Mouse (Mus musculus) midbrain, postnatal 0 days (tissue): ENCODE measurements around the gene Uts2b. TPM values are rescaled to one million over a fixed set of nuclear protein-coding genes. Genes with fewer than 3 reads are reported as not detected.

Source experiments
- ATAC-seq: fragments of 200-750 bp; cut with Nextera tagmentation; 2 replicates; pipeline ENCODE4 v1.8.0; 2017; ENCODE audit warnings: moderate number of reproducible peaks, mild to moderate bottlenecking, moderate TSS enrichment, moderate library complexity; ENCODE audit not compliant: low FRiP score
- DNase-seq: peaks from one replicate; pipeline ENCODE4 v3.0.0-alpha.2; 2015; ENCODE audit warnings: low spot score
- H3K27ac ChIP-seq: fragments of 300-500 bp; sonication (generic); 2 replicates; pipeline ENCODE4 v1.5.1; 2014; ENCODE audit warnings: low read depth, mild to moderate bottlenecking, low read length, mixed read lengths
- H3K27me3 ChIP-seq: fragments of 300-500 bp; sonication (generic); 2 replicates; pipeline ENCODE4 v1.6.1; 2014; ENCODE audit warnings: low read length, control low read depth, mixed read lengths; ENCODE audit not compliant: insufficient read depth
- H3K36me3 ChIP-seq: fragments of 300-500 bp; sonication (generic); 2 replicates; pipeline ENCODE4 v1.6.1; 2014; ENCODE audit warnings: low read length, control low read depth, mixed read lengths; ENCODE audit not compliant: insufficient read depth
- H3K4me1 ChIP-seq: fragments of 300-500 bp; sonication (generic); 2 replicates; pipeline ENCODE4 v1.6.1; 2014; ENCODE audit warnings: mild to moderate bottlenecking, control low read depth, antibody characterized with exemption, low read length, mixed read lengths; ENCODE audit not compliant: insufficient read depth
- H3K4me2 ChIP-seq: fragments of 300-500 bp; sonication (generic); 2 replicates; pipeline ENCODE4 v1.6.1; 2014; ENCODE audit warnings: low read depth, mild to moderate bottlenecking, low read length, mixed read lengths; ENCODE audit not compliant: poor library complexity, severe bottlenecking
- H3K4me3 ChIP-seq: fragments of 300-500 bp; sonication (generic); 2 replicates; pipeline ENCODE4 v1.5.1; 2014; ENCODE audit warnings: low read depth, mild to moderate bottlenecking, low read length, moderate library complexity
- H3K9ac ChIP-seq: fragments of 300-500 bp; sonication (generic); replicated peaks from 2 replicates; pipeline ENCODE4 v1.6.1; 2014; ENCODE audit warnings: mild to moderate bottlenecking, low read length, moderate library complexity, mixed read lengths; ENCODE audit not compliant: poor library complexity, severe bottlenecking
- H3K9me3 ChIP-seq: fragments of 300-500 bp; sonication (generic); 2 replicates; pipeline ENCODE4 v1.6.1; 2016; ENCODE audit warnings: low read length, control low read depth
- CTCF ChIP-seq: IDR thresholded peaks from 2 replicates; pipeline ENCODE4 v1.5.1; 2016; ENCODE audit warnings: antibody characterized with exemption, mild to moderate bottlenecking
- WGBS: fragments of 180-500 bp; shearing (Covaris S2); extraction: QIAGEN DNeasy Blood & Tissue Kit; methylation state at CpG from one replicate; pipeline ENCODE4 v1.1.7; 2014; 5-methylcytosine and 5-hydroxymethylcytosine counted together
- polyA plus RNA-seq: library from polyadenylated mRNA; unstranded; fragments of >200 nt; fragmentation: Nextera tagmentation; extraction: Ambion mirVana; gene quantifications from 2 replicates; pipeline ENCODE4 v1.2.1, GENCODE M21; 2015
- total RNA-seq: library from RNA; depleted of rRNA; stranded (reverse); fragments of >200 nt; gene quantifications from 2 replicates; pipeline ENCODE4 v1.2.3, GENCODE M21; 2014; rRNA removed

Uts2b gene
- total RNA-seq (0.33 and 1.5 TPM in 2 replicates), polyA plus RNA-seq (0.21 TPM in 1 of 2 replicates, not detected in the other)

DNA sequence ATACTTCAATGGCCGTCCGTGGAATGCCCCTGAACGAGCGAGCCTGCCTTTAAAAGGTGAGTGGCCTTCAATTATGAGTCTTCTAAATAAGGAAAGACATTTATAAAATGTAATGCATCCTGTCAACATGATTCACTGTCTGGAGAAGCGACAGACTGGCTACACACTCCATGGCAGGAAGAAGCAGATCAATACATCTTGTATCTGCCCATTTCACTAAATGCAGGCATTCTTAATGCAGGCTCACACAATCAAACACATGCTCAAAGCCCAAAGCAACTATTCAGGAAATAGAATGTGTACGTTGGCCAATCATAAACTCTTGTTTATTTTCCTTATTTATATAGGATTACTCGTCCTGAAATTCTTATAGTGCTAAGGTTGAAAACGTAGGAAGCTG lies at the start of gene Uts2b:
TSS of gene Uts2b (minus strand) at position 49 of the 400 bp plus-strand sequence.
- no peak within 1 kb of the TSS for H3K4me3 ChIP-seq
- H3K27me3 ChIP-seq, result no peaks in the 10 kb centered on the region
- H3K9ac ChIP-seq, result no peak within 1 kb of the TSS
- no peak within 1 kb of the TSS for H3K27ac ChIP-seq
- no peak for DNase-seq
- no peak for ATAC-seq
- H3K4me2 ChIP-seq, result no peak within 1 kb of the TSS
- no peaks in the 10 kb centered on the region for H3K9me3 ChIP-seq
- TF ChIP-seq CTCF, result no peak
- 85% methylated on average over 8 of the region's 8 CpGs for WGBS
- H3K4me1 ChIP-seq, result no peaks in the 10 kb centered on the region
- H3K36me3 ChIP-seq, result no peaks in the 10 kb centered on the region

DNA sequence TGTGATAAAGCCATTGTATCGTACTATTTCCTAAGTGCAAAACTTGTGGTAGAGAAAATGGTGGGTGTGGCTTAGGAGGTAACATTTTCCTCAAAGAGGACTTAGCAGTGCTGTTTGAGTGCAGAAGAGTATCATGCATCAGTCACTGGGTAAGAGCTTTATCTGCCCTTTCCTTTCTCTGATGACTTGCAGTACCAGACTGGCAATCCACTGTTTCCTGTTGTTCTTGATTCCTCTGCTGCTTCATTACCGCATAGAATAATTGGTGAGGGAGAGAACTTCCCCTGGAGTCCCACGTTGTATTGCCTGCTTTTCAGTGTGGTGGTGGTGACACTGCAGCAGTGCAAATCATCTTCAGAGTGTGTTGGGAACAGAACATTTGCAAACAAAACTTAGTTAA lies 47.6 kb upstream of the Uts2b start:
- Histone ChIP-seq H3K4me3 (no peak overlapping the region), H3K4me1 (no peaks in the 10 kb centered on the region), H3K9me3 (0 out of 2 replicates have a peak, but pooled peaks cover 2% of the 10 kb centered on the region), H3K36me3 (peaks cover 36% of the 10 kb centered on the region), H3K27me3 (no peaks in the 10 kb centered on the region), H3K4me2 (no peak overlapping the region), H3K9ac (no peak overlapping the region), H3K27ac (no peak overlapping the region)
- DNase-seq, result no peak
- 97% methylated on average over 3 of the region's 3 CpGs for WGBS
- ATAC-seq, result no peak
- TF ChIP-seq CTCF, result no peak

DNA sequence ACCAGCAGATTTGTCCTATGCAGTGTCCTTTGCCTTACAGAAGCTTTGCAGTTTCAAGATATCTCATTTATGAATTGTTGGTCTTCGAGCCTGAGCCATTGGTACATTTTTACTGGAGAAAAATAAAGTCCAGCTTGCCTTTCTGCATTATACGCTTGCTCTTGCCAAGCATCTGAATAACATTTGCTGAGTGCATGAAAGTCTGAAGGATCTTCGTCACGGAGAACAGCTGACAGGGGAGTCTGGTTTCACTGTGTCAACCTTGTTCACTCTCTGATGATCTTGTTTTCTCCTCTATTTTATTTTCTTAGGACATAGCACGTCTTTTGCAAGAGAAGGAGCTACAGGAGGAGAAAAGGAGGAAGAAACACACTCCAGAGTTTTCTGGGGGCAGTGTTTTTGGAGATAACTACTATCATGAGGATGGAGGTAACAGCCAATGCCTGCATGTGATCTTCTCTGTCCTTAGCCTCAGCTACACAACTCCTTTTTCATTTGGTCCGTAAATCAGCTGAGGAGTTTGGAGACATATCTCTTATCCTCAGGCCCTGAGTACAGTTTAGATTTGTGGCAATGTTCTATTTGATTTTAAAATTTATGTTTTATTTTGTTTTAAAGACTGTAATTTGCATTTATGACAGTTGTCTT lies 47.0 kb upstream of the Uts2b start:
- DNase-seq (no peak), ATAC-seq (no peak)
- H3K27ac ChIP-seq, result no peak overlapping the region
- no peak overlapping the region for H3K4me3 ChIP-seq
- TF ChIP-seq CTCF, result no peak
- H3K36me3 ChIP-seq, result peaks cover 34% of the 10 kb centered on the region
- H3K4me2 ChIP-seq, result no peak overlapping the region
- H3K9ac ChIP-seq, result no peak overlapping the region
- H3K9me3 ChIP-seq, result 0 out of 2 replicates have a peak, but pooled peaks cover 2% of the 10 kb centered on the region
- H3K4me1 ChIP-seq, result no peaks in the 10 kb centered on the region
- WGBS, result 94% methylated on average over 6 of the region's 6 CpGs
- no peaks in the 10 kb centered on the region for H3K27me3 ChIP-seq

DNA sequence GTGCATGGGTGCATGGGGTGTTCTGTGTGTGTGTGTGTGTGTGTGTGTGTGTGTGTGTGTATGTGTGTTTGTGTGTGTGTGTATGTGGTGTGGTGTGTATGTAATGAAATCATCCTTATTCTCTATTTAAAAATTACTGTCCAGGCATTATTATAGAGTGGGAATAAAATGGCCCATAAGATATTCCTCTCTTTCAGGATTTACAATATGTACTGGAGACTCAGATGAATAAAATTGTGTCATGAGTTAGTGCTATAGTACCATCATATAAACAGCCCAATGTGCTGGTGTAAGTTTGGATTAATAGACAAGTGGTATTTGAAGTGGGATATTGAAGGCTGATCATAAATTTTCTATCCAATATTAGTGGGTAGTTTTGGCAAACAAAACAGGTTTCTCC lies 34.1 kb upstream of the Uts2b start:
- DNase-seq (no peak), ATAC-seq (no peak)
- H3K27me3 ChIP-seq, result no peaks in the 10 kb centered on the region
- H3K27ac ChIP-seq, result no peak overlapping the region
- no peaks in the 10 kb centered on the region for H3K9me3 ChIP-seq
- no peak overlapping the region for H3K9ac ChIP-seq
- no peak for TF ChIP-seq CTCF
- no peak overlapping the region for H3K4me2 ChIP-seq
- H3K4me1 ChIP-seq, result no peaks in the 10 kb centered on the region
- no peaks in the 10 kb centered on the region for H3K36me3 ChIP-seq
- H3K4me3 ChIP-seq, result no peak overlapping the region

DNA sequence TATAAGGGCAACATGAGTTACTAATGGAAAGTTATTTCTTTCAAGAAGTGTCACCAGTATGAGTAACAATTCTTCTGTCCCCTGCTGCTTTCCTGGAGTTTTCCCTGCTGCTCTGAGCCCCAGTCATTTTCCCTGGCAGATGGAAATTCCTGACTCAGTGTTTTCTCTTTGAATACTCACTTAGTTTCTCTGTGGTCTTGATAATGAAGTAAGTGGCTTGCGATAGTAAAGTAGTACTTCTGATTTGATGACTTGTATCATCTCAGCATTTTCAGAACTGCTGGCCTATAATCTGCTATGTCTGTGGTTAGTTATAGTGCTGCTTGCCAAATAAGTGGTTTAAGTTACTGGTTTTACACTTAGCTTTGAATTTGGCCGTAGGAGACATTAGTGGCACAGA lies 31.5 kb upstream of the Uts2b start:
- no peak for TF ChIP-seq CTCF
- Histone ChIP-seq H3K9ac (no peak overlapping the region), H3K4me1 (no peaks in the 10 kb centered on the region), H3K36me3 (no peaks in the 10 kb centered on the region), H3K27ac (no peak overlapping the region), H3K27me3 (no peaks in the 10 kb centered on the region), H3K4me2 (no peak overlapping the region), H3K9me3 (no peaks in the 10 kb centered on the region), H3K4me3 (no peak overlapping the region)
- DNase-seq, result no peak
- no peak for ATAC-seq
- 81% methylated on average over 2 of the region's 2 CpGs for WGBS

DNA sequence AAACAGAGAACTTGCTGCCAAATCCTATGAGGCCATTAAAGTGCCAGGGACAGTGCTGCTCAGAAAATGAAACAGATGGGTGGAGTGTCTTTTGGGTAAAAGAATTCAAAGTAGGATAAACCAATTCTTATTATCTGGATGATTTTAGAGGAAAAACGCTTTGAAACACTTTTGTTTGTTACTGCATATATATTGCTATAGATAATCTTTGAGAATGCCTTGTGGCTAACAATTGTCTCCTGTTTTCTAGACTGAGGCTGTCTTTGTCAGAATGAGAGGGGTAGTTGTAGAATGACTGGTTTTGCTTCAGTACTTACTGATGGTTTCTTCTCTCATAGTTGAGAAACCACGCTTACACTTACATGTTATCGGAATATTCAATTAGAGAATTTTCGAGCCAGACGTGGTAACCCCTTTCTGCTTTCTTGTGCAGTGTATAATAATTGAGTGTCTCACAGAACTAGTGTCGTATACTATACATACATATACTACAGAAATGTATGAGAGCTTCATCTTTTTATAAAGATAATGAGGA lies 29.7 kb upstream of the Uts2b start:
- TF ChIP-seq CTCF, result no peak
- ATAC-seq, result no peak
- no peaks in the 10 kb centered on the region for H3K9me3 ChIP-seq
- H3K27ac ChIP-seq, result no peak overlapping the region
- H3K36me3 ChIP-seq, result no peaks in the 10 kb centered on the region
- no peak overlapping the region for H3K9ac ChIP-seq
- no peak for DNase-seq
- no peaks in the 10 kb centered on the region for H3K27me3 ChIP-seq
- no peak overlapping the region for H3K4me2 ChIP-seq
- H3K4me1 ChIP-seq, result no peaks in the 10 kb centered on the region
- WGBS, result 88% methylated on average over 6 of the region's 6 CpGs
- H3K4me3 ChIP-seq, result no peak overlapping the region
